Mouse (Mus musculus): ENCODE measurements around the gene Slc11a1.

Gene Slc11a1

DNA sequence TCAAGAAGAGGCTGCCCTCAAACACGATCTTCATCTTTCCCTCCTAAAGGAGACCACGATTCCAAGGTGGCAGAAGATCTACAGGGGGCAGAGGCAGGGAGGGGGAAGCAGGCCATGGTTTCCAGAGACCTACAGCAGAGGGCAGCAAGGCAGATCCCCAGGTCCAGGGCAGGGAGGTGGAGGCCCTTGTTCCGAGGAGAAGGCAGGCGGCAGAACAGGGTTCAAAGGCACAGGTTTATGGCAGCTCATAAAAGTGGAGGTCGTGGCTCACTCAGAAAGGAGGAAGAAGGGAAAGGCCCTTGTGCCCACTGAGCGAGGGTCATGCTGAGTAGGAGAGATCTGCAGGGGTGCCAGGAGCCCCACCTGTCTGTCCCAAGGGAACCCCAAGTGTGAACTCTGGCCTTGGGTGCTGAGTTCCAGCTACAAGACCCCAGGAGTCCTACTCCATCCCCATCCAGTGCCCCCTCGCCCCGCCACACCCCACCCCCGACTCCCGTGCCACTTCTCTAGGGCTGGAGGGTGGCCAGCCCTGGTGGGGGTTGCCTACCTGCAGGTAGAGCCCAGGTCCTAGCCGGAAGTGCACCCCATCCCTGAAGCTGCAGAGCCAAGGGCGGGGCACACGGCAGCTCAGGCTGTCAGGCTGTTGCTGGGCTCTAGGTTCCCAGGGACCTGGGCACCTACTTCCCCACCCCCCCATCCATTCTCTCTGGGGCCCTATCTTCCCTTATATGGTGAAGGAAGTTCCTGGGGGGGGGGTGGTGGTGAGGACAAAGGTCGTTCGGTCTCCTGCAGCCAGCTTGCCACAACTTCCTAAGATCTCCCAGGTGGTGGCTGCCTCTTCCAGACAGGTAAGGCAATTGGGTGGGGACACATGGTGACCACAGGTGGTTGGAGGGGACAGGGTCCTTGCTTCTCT, 33.9 kb downstream of the Slc11a1 start, which contains the start of gene Vil1:
TSS of gene Vil1 (plus strand) at position 788 of the 916 bp plus-strand sequence.
- in situ Hi-C loops (cut with MboI, MseI) = no loop called here

- in situ Hi-C loops (cut with MboI, MseI) = no loop called here
Observed at GRCm38 (mm10) chr1:74411753-74412325, 36.8 kb downstream of the Slc11a1 start.

GRCm38 (mm10) chr1:74412711-74413110, 37.7 kb downstream of the Slc11a1 start:
- in situ Hi-C loops (cut with MboI, MseI) = no loop called here

GRCm38 (mm10) chr1:74415143-74415542, 40.1 kb downstream of the Slc11a1 start:
- in situ Hi-C loops (cut with MboI, MseI) = no loop called here

DNA sequence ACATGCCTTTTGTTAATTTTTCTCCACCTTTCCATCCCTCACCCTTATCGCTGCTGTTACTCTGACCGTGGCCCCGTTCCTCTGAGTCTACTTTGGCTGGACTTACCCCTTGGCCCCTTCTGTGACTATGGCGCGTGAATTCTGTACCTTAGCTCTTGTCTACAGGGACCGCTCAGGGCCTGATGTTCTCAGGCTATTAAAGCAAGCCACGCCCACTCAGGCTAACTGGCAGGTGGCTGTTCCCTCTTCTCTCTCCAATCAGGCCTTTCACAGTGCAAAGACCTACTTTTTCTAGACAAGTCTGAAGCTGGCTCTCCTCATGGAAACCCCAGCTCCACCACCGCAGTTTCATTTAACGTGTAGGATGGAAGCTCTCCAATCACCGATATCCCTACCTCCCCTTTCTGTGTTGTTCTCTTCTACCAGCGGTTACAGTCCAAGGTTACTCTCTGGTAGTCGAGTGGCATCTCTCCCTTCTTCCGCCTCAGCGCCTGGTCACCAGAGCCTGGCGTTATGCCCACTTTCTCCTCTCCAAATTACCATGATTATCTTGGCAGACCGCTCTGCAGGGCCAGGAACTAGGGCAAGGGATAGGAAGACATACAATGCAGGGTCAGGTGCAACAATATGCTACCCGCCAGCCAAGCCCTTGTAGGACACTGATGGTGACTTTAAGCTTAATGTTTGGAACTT, 43.9 kb downstream of the Slc11a1 start:
- in situ Hi-C loops (cut with MboI, MseI) = no loop called here

DNA sequence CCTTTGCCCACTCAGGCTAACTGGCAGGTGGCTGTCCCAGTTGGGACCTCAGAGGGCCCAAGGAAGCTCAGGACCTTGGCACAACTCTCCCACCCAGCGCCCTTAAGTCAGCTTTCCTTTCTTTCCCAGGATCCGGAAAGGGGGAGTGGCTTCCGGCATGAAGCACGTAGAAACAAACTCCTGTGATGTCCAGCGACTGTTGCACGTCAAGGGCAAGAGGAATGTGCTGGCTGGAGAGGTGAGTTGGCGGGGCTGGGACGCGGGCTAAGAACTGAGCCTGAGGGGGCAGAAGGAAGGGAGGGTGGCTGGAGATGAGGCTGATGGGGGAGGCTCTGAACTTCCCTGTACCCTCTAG, 44.4 kb downstream of the Slc11a1 start:
- in situ Hi-C loops (cut with MboI, MseI) = no loop called here

- in situ Hi-C loops (cut with MboI, MseI) = no loop called here
Observed at GRCm38 (mm10) chr1:74423147-74423546, 48.2 kb downstream of the Slc11a1 start.

DNA sequence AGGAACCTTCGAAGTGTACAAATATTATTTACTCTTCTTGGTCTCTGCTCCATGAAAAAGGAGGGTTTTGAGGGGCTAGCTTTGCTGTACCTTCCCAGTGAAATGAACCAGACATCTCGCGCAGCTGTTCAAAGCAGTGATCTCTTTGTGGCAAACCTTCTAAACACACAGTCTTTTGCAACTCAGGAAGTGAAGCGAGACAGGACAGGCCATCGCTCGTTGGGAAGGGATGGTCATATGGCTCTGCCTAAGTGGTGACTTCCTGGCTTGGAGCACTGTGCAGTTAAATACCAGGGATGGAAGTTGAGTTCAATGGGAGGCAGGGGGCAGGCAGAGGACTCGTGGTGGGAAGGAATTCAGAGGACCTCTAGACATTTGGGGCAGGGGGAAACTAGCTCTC, 50.9 kb downstream of the Slc11a1 start:
- in situ Hi-C loops (cut with MboI, MseI) = no loop called here

GRCm38 (mm10) chr1:74433220-74433619, 58.2 kb downstream of the Slc11a1 start:
- in situ Hi-C loops (cut with MboI, MseI) = no loop called here

DNA sequence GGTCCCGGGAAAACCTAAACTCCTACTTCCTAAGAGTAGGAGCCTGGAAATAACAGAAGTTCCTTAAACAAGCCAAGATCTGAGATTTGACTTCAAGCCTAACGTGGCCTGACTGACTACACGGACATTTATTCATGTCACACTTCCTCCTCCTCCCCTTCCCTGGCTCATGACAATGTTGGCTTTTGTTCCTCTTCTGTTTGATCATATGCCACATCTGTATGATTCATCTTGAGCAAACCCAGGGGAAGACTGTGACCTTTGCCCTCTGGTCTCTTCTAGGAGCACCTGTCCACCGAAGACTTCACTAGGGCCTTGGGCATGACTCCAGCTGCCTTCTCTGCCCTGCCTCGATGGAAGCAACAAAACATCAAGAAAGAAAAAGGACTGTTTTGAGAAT, 59.6 kb downstream of the Slc11a1 start:
- in situ Hi-C loops (cut with MboI, MseI) = no loop called here

GRCm38 (mm10) chr1:74435563-74435962, 60.6 kb downstream of the Slc11a1 start:
- in situ Hi-C loops (cut with MboI, MseI) = no loop called here
